Mouse (Mus musculus): ENCODE measurements around the gene Zfp668.
"Not testable (repeated sequence)": the region's sequence is repeated elsewhere in the genome, so short reads cannot be mapped to it uniquely, and the experiment has no call there.

Zfp668 gene

GRCm38 (mm10) chr7:127876467-127877348, at the start of gene Zfp668:
TSS of gene Zfp668 (minus strand) at chr7:127876828.
- DNase-seq (ENCODE audit: inconsistent age in 2 of 2, low spot score in 1 of 2) = peak; percentile 91 to 97

- DNase-seq (ENCODE audit: inconsistent age in 2 of 2, low spot score in 1 of 2) = no peak
Measured at GRCm38 (mm10) chr7:127926066-127926465, 49.4 kb upstream of the Zfp668 start.

GRCm38 (mm10) chr7:127925252-127925651, 48.6 kb upstream of the Zfp668 start:
- DNase-seq (ENCODE audit: inconsistent age in 2 of 2, low spot score in 1 of 2) = no peak

DNA sequence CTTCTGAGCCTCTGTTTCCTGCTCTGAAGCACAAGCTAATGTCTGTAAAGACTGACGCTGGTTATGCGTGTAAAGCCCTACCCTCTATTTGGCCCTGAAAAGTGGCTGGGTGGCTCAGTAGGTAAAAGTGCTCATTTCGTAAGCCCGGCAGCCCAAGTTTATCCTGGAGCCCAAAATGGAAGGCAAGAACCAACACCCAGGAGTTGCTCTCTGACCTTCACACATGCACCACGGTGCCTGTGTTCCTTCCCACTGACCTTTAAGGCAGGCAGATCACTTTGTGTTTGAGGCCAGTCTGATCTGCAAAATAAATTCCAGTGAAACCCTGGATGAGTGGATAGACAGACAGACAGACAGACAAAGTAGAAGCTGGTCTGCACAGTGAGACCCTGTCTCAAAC, 47.1 kb upstream of the Zfp668 start:
- DNase-seq (ENCODE audit: inconsistent age in 2 of 2, low spot score in 1 of 2) = no peak

DNA sequence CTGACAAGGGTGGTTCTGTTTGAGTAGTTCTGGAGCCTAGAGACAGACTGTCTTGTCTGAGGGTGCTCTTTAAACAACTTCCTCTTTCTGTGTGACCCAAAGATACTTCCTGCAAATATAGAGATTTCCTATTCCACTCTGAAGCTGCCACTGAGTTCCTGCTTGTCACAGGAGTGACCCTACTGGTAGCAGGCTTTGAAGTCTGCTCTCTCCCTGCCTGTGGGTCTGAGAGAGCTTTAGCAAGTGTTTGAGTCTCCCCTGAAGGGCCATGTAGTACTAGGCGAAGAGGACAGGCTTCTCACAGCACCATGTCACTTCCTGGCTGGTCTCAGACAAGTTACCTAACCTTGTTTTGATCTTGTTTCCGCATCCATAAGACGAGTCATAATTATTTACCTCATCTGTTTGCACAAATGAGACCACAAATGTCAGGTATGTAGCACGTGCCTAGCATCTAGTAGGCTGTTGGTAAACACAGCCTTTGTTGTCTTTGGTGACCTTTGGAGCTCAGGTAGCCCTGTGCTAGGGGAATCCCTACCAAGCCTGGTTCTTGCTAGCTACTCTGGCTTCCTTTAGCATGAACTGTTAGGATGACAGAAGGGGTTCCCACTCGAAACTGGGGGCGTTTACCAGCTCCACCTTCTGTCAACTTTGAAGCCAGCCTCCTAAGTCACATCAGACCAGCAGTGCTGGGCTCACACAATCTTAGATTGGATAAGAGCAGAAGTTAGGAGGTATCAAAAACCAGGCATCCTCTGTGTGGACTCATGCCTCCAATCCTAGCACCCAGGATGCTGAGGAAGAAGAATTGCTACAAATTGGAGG, 46.0 kb upstream of the Zfp668 start:
- no peak for DNase-seq (ENCODE audit: inconsistent age in 2 of 2, low spot score in 1 of 2)

- DNase-seq (ENCODE audit: inconsistent age in 2 of 2, low spot score in 1 of 2) = no peak
Measured at GRCm38 (mm10) chr7:127921516-127921915, 44.9 kb upstream of the Zfp668 start.

DNA sequence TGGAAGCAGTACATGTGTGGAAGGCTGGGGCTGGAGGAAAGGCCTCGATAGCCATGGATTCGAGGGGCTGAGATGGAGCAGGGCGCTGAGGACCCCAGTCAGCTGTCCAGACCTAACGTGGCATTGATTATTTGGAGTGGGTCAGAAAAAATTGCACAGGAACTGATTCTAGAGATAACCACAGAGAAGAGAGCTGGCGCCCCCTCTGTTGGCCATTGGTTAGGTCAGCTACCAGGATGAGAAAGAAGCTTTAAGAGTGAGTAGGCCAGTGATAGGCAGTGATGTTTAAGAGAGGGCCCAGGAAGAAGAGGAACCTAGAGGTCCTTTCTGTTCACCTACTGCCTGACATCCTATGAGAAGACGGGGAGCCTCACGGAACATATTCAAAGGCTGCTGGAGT, 42.7 kb upstream of the Zfp668 start:
- no peak for DNase-seq (ENCODE audit: inconsistent age in 2 of 2, low spot score in 1 of 2)

GRCm38 (mm10) chr7:127918203-127918602, 41.6 kb upstream of the Zfp668 start:
- peak in 1 of 2 experiments; percentile 80 for DNase-seq (ENCODE audit: inconsistent age in 2 of 2, low spot score in 1 of 2)

GRCm38 (mm10) chr7:127915293-127915692, 38.7 kb upstream of the Zfp668 start:
- no peak for DNase-seq (ENCODE audit: inconsistent age in 2 of 2, low spot score in 1 of 2)

DNA sequence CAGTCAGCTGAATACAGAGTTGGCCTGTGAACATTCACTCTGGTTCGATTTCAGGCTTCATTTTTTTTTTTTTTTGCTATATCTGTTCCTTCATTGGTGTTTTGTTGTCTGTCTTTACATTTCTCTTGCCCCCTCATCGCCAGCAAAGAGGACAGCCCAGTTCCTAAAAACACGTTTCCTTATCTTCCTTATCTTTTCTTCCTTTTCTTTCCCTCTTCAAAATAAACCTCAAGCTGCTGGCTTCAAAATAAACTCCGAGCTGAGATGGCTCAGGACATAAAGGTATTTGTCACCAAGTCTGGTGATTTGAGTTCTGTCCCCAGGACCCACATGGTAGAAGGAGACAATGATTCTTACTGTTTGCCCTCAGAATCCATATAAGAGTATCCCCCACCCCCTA, 36.3 kb upstream of the Zfp668 start:
- DNase-seq (ENCODE audit: inconsistent age in 2 of 2, low spot score in 1 of 2) = no peak

DNA sequence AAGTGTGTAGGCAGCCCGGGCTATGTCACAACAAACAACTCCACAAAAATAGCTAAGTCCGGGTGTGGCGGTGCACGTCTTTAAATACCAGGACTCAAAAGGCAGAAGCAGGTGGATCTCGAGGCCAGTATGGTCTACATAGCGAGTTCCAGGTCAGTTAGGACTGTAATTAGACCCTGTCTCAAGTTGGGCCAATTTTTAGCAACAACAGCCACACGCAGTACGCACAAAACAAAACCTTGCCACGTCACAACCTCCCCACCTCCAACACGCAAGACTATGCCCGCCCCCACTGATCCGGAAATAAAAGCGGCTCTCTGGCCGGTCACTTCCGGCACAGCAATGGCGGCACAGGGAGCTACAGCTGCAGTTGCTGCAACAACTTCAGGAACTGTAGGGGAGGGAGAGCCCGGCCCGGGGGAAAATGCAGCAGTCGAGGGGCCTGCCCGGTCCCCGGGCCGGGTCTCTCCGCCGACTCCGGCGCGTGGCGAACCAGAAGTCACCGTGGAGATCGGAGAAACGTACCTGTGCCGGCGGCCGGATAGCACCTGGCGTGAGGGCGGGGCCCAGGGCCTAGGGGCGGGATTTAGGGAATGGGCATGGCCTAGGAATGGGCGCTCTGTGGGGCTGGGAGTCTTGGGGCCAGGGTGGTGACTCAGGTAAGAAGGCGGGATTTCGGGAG, 35.7 kb upstream of the Zfp668 start, which contains the start of gene Kat8:
Gene Kat8 (plus strand): TSS at position 327 of the 682 bp plus-strand sequence.
- DNase-seq (ENCODE audit: inconsistent age in 2 of 2, low spot score in 1 of 2) = peak; percentile 89 to 98

- DNase-seq (ENCODE audit: inconsistent age in 2 of 2, low spot score in 1 of 2) = peak in 1 of 2 experiments; percentile 57
Measured at GRCm38 (mm10) chr7:127908656-127909055, 32.0 kb upstream of the Zfp668 start.

DNA sequence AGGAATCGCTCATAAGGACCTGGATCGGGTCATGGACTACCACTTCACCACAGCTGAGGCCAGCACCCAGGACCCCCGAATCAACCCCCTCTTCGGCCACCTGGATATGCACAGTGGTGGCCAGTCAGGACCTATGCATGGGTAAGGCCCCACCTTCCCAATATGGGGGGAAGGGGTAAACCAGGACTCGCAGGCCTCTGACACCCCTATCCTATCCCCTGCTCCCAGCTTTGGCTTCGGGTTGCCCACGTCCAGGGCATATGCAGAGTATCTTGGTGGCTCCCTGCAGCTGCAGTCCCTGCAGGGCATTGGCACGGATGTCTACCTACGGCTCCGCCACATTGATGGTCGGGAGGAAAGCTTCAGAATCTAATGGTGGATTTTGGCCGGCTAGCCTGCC, 31.3 kb upstream of the Zfp668 start:
- no peak for DNase-seq (ENCODE audit: inconsistent age in 2 of 2, low spot score in 1 of 2)

- DNase-seq (ENCODE audit: inconsistent age in 2 of 2, low spot score in 1 of 2) = peak; percentile 83 to 92
Measured at GRCm38 (mm10) chr7:127903971-127904796, 27.6 kb upstream of the Zfp668 start, which contains the start of gene Bckdk. TSS of gene Bckdk (plus strand) at chr7:127904082.

DNA sequence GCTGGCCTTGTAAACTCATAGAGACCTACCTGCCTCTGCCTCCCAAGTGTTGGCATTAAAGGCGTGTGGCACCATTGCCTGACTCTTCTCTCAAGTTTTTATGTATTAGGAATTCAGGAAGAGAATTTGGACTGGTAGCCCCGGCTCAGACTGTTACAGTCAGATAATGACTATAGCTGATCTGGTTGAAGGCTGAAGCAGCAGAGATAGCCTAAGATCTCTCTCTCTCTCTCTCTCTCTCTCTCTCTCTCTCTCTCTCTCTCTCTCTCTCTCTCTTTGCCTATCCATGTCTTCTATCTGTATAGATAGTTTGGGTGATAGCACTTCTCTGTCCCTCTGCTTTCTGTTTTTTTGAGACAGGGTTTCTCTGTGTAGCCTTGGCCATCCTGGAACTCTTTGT, 25.1 kb upstream of the Zfp668 start:
- no peak for DNase-seq (ENCODE audit: inconsistent age in 2 of 2, low spot score in 1 of 2)

- DNase-seq (ENCODE audit: inconsistent age in 2 of 2, low spot score in 1 of 2) = no peak
Measured at GRCm38 (mm10) chr7:127899997-127900396, 23.4 kb upstream of the Zfp668 start.

GRCm38 (mm10) chr7:127898179-127898956, 21.7 kb upstream of the Zfp668 start:
- no peak for DNase-seq (ENCODE audit: inconsistent age in 2 of 2, low spot score in 1 of 2)

DNA sequence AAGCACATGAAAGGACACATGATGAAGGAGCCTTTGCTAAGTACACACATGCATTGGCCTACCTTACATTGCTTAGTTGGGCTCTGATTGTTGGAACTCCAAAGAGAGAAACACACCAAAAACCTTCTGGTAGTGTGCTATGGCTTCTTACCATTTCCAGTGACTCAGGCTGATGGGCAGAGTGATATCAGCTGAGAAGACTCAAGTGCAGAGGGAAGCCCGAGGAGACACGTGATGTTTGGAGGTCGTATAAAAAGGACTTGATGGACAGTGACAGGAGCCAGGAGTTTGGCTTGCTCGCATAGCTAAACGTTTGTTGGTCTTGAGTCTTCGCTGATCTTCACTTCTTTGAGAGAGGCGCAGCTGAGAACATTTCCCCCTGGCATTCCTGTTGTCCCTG, 20.9 kb upstream of the Zfp668 start:
- DNase-seq (ENCODE audit: inconsistent age in 2 of 2, low spot score in 1 of 2) = no peak

DNA sequence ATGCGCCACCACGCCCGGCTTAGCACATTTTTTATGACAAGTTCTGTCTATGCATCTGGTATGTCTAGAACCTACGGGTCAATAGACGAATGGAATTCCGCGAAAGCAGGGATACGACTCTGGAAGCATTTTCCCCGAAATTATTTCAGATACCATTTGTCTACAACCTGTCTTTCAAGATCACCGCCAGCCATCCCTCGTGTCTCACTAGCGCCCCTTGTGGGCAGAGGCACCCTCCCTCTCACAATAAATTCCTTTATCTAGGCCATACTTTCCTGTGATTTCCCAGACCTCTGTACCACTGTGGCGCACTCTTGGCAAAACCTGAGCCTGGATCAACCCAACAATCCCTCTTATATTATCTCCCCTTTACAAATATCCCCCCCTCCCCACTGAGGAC, 19.8 kb upstream of the Zfp668 start:
- DNase-seq (ENCODE audit: inconsistent age in 2 of 2, low spot score in 1 of 2) = peak; percentile 51 to 81

- not testable (repeated sequence) for DNase-seq (ENCODE audit: inconsistent age in 2 of 2, low spot score in 1 of 2)
Measured at GRCm38 (mm10) chr7:127895891-127896290, 19.3 kb upstream of the Zfp668 start.
